Mouse (Mus musculus) bone marrow macrophage, adult 2 months (primary cell): ENCODE measurements around the gene Afap1l2.

ENCODE experiments used
- CTCF ChIP-seq: IDR thresholded peaks from 2 replicates; pipeline ENCODE4 v1.5.1; 2012; ENCODE audit warnings: low read depth, mild to moderate bottlenecking, low read length, moderate library complexity
- POLR2A ChIP-seq: IDR thresholded peaks from 2 replicates; pipeline ENCODE4 v1.6.1; 2012; ENCODE audit warnings: mild to moderate bottlenecking, low read depth, low read length, borderline replicate concordance

- TF ChIP-seq CTCF (no peak), POLR2A (no peak)
These were observed 44.9 kb upstream of the Afap1l2 start for GRCm38 (mm10) chr19:57052959-57053358.
